Mouse (Mus musculus): ENCODE measurements around the gene Ugt1a2. TPM values are rescaled to one million over a fixed set of nuclear protein-coding genes. Genes with fewer than 3 reads are reported as not detected.
"Not testable (repeated sequence)": the region's sequence is repeated elsewhere in the genome, so short reads cannot be mapped to it uniquely, and the experiment has no call there.

Gene Ugt1a2
- total RNA-seq, 1 experiment, result not detected

DNA sequence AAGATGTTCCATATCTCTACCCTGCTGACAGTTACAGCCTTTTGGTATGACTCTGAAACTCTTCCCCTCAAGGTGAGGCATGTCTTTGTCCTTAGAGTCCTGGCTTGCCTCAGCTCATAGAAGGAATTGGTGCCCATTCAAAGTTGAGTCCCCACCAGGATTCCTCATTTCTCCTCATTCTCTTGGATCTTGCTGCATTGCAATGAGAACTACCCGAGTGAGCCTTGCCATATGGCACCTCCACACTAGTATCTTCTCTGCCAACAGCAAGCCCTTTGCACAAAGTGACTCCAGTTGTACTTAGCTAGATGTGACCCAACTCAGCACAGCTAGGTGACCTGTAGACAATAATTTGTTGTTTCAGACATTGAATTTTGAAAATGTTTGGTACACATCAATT, 23.2 kb downstream of the Ugt1a2 start:
- no peaks in the 10 kb centered on the region for H3K4me1 ChIP-seq (ENCODE audit: control insufficient read depth in 2 of 2, insufficient read depth in 2 of 2, low read length in 2 of 2, poor library complexity in 1 of 2)
- H3K36me3 ChIP-seq (ENCODE audit: control insufficient read depth, insufficient read depth, low read length, poor library complexity, severe bottlenecking), result no peaks in the 10 kb centered on the region
- H3K9me3 ChIP-seq (ENCODE audit: control insufficient read depth, insufficient read depth, low read depth, low read length), result no peaks in the 10 kb centered on the region
- H3K27ac ChIP-seq (ENCODE audit: insufficient read depth, low read depth, low read length, poor library complexity, severe bottlenecking), result no peak overlapping the region
- H3K4me3 ChIP-seq (ENCODE audit: insufficient read depth in 1 of 2, low read depth in 1 of 2, low read length in 2 of 2, poor library complexity in 1 of 2, severe bottlenecking in 1 of 2), result no peak overlapping the region
- H3K9ac ChIP-seq (ENCODE audit: insufficient read depth, low read depth, low read length, poor library complexity, severe bottlenecking), result no peak overlapping the region
- DNase-seq (ENCODE audit: low read depth, low spot score), result no peak
- in situ Hi-C loops (cut with MboI; ENCODE audit: low sequenced_read_pairs in 2 of 2, unreplicated experiment in 2 of 2), result no loop called here
- TF ChIP-seq CHD2 (IDR thresholded peaks at IDR 0.05; ENCODE audit: low read depth, low read length) (no peak), MAFK (IDR thresholded peaks at IDR 0.05; ENCODE audit: insufficient read depth, low read depth, low read length) (no peak), HCFC1 (IDR thresholded peaks at IDR 0.05; ENCODE audit: borderline replicate concordance, insufficient read depth, low read length) (no peak), ZNF384 (IDR thresholded peaks at IDR 0.05; ENCODE audit: low read depth, low read length) (no peak), ZC3H11A (IDR thresholded peaks at IDR 0.05; ENCODE audit: borderline replicate concordance, low read depth, low read length) (no peak)

DNA sequence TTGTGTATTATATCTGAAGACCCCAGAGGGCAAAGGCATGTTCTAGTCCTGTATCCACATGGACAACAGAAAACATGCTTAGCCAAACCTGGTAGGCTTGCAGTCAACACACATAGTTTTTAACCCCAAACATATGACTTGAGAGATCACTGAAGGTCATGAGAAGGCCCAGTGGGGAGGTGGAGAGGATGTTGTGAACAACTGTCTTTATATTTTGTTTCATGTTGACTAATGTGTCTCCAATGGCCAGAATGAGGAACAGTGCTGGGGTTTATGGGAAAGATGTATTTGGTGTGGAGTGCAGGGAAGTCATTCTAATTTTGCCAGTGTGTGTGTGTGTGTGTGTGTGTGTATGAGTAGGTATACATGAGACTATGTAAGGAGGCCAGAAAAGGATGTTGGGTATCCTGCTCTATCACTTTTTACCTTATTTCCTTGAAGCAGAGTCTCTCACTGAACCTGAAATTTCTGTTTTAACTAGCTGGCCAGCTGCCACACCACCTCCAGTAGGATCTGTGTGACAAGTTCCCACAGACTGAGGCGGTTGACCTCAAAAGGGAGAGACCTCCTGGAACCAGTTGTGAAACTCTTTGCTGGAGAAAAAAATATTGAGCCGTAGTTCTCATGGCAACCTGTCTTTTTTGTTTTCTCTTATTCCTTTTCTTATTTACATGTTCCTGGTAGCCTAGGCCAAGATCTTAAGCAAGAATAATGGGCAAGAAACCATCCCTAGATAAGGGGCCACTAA, 23.8 kb downstream of the Ugt1a2 start:
- Histone ChIP-seq H3K27ac (ENCODE audit: insufficient read depth, low read depth, low read length, poor library complexity, severe bottlenecking) (no peak overlapping the region), H3K36me3 (ENCODE audit: control insufficient read depth, insufficient read depth, low read length, poor library complexity, severe bottlenecking) (no peaks in the 10 kb centered on the region), H3K4me1 (ENCODE audit: control insufficient read depth in 2 of 2, insufficient read depth in 2 of 2, low read length in 2 of 2, poor library complexity in 1 of 2) (no peaks in the 10 kb centered on the region), H3K9me3 (ENCODE audit: control insufficient read depth, insufficient read depth, low read depth, low read length) (no peaks in the 10 kb centered on the region), H3K4me3 (ENCODE audit: insufficient read depth in 1 of 2, low read depth in 1 of 2, low read length in 2 of 2, poor library complexity in 1 of 2, severe bottlenecking in 1 of 2) (no peak overlapping the region), H3K9ac (ENCODE audit: insufficient read depth, low read depth, low read length, poor library complexity, severe bottlenecking) (no peak overlapping the region)
- no peak for TF ChIP-seq HCFC1 (IDR thresholded peaks at IDR 0.05; ENCODE audit: borderline replicate concordance, insufficient read depth, low read length)
- no peak for TF ChIP-seq ZNF384 (IDR thresholded peaks at IDR 0.05; ENCODE audit: low read depth, low read length)
- TF ChIP-seq CHD2 (IDR thresholded peaks at IDR 0.05; ENCODE audit: low read depth, low read length), result no peak
- no peak for TF ChIP-seq MAFK (IDR thresholded peaks at IDR 0.05; ENCODE audit: insufficient read depth, low read depth, low read length)
- TF ChIP-seq ZC3H11A (IDR thresholded peaks at IDR 0.05; ENCODE audit: borderline replicate concordance, low read depth, low read length), result no peak
- no peak for DNase-seq (ENCODE audit: low read depth, low spot score)
- in situ Hi-C loops (cut with MboI; ENCODE audit: low sequenced_read_pairs in 2 of 2, unreplicated experiment in 2 of 2), result no loop called here

DNA sequence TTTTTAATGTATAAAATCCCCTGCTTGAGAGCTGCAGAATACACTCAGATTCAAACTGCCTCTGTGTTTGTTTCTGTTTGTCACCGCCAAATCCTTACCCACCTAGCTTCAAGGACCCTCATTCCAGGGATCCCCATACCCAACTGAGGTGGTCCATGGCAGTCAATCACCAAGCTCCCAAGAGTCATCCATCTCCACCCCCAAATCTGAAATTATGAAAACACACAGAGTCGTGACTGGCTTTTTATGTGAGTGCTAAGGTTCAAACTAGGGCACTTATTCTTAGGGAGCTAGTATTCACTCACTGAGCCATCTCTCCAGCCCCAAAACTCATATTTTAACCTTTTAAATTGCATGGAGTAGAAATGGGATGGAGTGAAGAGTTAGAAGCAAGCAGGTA, 24.9 kb downstream of the Ugt1a2 start:
- in situ Hi-C loops (cut with MboI; ENCODE audit: low sequenced_read_pairs in 2 of 2, unreplicated experiment in 2 of 2), result not testable (repeated sequence)

DNA sequence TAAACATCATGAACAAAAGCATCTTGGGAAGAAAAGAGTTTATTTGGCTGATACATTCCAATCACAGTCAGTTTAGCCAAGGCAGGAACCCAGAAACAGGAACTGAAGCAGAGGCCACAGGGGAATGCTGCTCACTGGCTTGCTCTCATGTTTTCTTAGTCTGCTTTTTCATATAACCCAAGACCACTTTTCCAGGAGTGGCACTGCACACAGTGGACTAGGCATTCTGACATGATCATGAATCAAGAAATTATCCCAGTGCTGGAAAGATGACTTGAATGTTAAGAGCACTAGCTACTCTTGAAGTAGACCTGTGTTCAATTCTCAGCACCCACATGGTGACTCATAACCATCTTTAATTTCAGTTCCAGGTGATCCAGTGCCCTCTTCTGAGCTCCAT, 25.3 kb downstream of the Ugt1a2 start:
- no peaks in the 10 kb centered on the region for H3K36me3 ChIP-seq (ENCODE audit: control insufficient read depth, insufficient read depth, low read length, poor library complexity, severe bottlenecking)
- TF ChIP-seq HCFC1 (IDR thresholded peaks at IDR 0.05; ENCODE audit: borderline replicate concordance, insufficient read depth, low read length), result no peak
- TF ChIP-seq ZNF384 (IDR thresholded peaks at IDR 0.05; ENCODE audit: low read depth, low read length), result no peak
- no peak for TF ChIP-seq ZC3H11A (IDR thresholded peaks at IDR 0.05; ENCODE audit: borderline replicate concordance, low read depth, low read length)
- no peak for TF ChIP-seq MAFK (IDR thresholded peaks at IDR 0.05; ENCODE audit: insufficient read depth, low read depth, low read length)
- no peak for TF ChIP-seq CHD2 (IDR thresholded peaks at IDR 0.05; ENCODE audit: low read depth, low read length)
- H3K4me3 ChIP-seq (ENCODE audit: insufficient read depth in 1 of 2, low read depth in 1 of 2, low read length in 2 of 2, poor library complexity in 1 of 2, severe bottlenecking in 1 of 2), result no peak overlapping the region
- no peaks in the 10 kb centered on the region for H3K9me3 ChIP-seq (ENCODE audit: control insufficient read depth, insufficient read depth, low read depth, low read length)
- no peaks in the 10 kb centered on the region for H3K4me1 ChIP-seq (ENCODE audit: control insufficient read depth in 2 of 2, insufficient read depth in 2 of 2, low read length in 2 of 2, poor library complexity in 1 of 2)
- H3K27ac ChIP-seq (ENCODE audit: insufficient read depth, low read depth, low read length, poor library complexity, severe bottlenecking), result no peak overlapping the region
- no peak overlapping the region for H3K9ac ChIP-seq (ENCODE audit: insufficient read depth, low read depth, low read length, poor library complexity, severe bottlenecking)
- no peak for DNase-seq (ENCODE audit: low read depth, low spot score)
- in situ Hi-C loops (cut with MboI; ENCODE audit: low sequenced_read_pairs in 2 of 2, unreplicated experiment in 2 of 2), result no loop called here

More for the DNA sequence above, 24.9 kb downstream of the Ugt1a2 start:
- H3K27ac ChIP-seq (ENCODE audit: insufficient read depth, low read depth, low read length, poor library complexity, severe bottlenecking); H3K9ac ChIP-seq (ENCODE audit: insufficient read depth, low read depth, low read length, poor library complexity, severe bottlenecking); H3K4me1 ChIP-seq (ENCODE audit: control insufficient read depth in 2 of 2, insufficient read depth in 2 of 2, low read length in 2 of 2, poor library complexity in 1 of 2); H3K36me3 ChIP-seq (ENCODE audit: control insufficient read depth, insufficient read depth, low read length, poor library complexity, severe bottlenecking); H3K4me3 ChIP-seq (ENCODE audit: insufficient read depth in 1 of 2, low read depth in 1 of 2, low read length in 2 of 2, poor library complexity in 1 of 2, severe bottlenecking in 1 of 2); H3K9me3 ChIP-seq (ENCODE audit: control insufficient read depth, insufficient read depth, low read depth, low read length); DNase-seq (ENCODE audit: low read depth, low spot score): not testable (repeated sequence)

All from ES-E14 (cell line).